Mouse (Mus musculus) cortical plate, adult 2 months (tissue): ENCODE data around the gene Isl1.

ENCODE experiments used
- CTCF ChIP-seq: fragments of 200-500 bp; IDR thresholded peaks from 2 replicates; pipeline ENCODE4 v1.5.1; 2011; ENCODE audit warnings: mild to moderate bottlenecking, control low read depth, low read length; ENCODE audit not compliant: insufficient read depth; ENCODE audit errors: extremely low read depth
- POLR2A ChIP-seq: fragments of 200-500 bp; IDR thresholded peaks from 2 replicates; pipeline ENCODE4 v1.6.1; 2011; ENCODE audit warnings: mild to moderate bottlenecking, low read length, control low read depth; ENCODE audit not compliant: insufficient read depth; ENCODE audit errors: extremely low read depth

GRCm38 (mm10) chr13:116308933-116309583, 431 bp downstream of the Isl1 start:
- TF ChIP-seq CTCF (no peak), POLR2A (no peak)
